Mouse (Mus musculus) stomach, embryonic 14.5 days (tissue): ENCODE results near the gene Wdr77. TPM values are rescaled to one million over a fixed set of nuclear protein-coding genes. Genes with fewer than 3 reads are reported as not detected.
"Not testable (repeated sequence)": the region's sequence is repeated elsewhere in the genome, so short reads cannot be mapped to it uniquely, and the experiment has no call there.

ENCODE experiments used
- ATAC-seq: fragments of 200-750 bp; cut with Nextera tagmentation; 2 replicates; pipeline ENCODE4 v1.8.0; 2017; ENCODE audit warnings: low read depth, moderate TSS enrichment; ENCODE audit not compliant: insufficient number of reproducible peaks, insufficient read depth, low FRiP score
- H3K27ac ChIP-seq: fragments of 300-500 bp; sonication (generic); 2 replicates; pipeline ENCODE4 v1.5.1; 2014; ENCODE audit warnings: mild to moderate bottlenecking, low read length, moderate library complexity, mixed read lengths
- H3K27me3 ChIP-seq: fragments of 300-500 bp; sonication (generic); 2 replicates; pipeline ENCODE4 v1.6.1; 2014; ENCODE audit warnings: low read length, control low read depth, mixed read lengths; ENCODE audit not compliant: control insufficient read depth, insufficient read depth
- H3K36me3 ChIP-seq: fragments of 300-500 bp; sonication (generic); 2 replicates; pipeline ENCODE4 v1.6.1; 2014; ENCODE audit warnings: mild to moderate bottlenecking, control low read depth, low read length, moderate library complexity, mixed read lengths; ENCODE audit not compliant: control insufficient read depth, insufficient read depth
- H3K4me1 ChIP-seq: fragments of 300-500 bp; sonication (generic); 2 replicates; pipeline ENCODE4 v1.6.1; 2014; ENCODE audit warnings: low read length, control low read depth, mixed read lengths; ENCODE audit not compliant: control insufficient read depth, insufficient read depth
- H3K4me2 ChIP-seq: fragments of 300-500 bp; sonication (generic); replicated peaks from 2 replicates; pipeline ENCODE4 v1.6.1; 2014; ENCODE audit warnings: low read depth, low read length, control low read depth
- H3K4me3 ChIP-seq: fragments of 300-500 bp; sonication (generic); 2 replicates; pipeline ENCODE4 v1.5.1; 2014; ENCODE audit warnings: low read depth, low read length, control low read depth
- H3K9ac ChIP-seq: fragments of 300-500 bp; sonication (generic); replicated peaks from 2 replicates; pipeline ENCODE4 v1.6.1; 2014; ENCODE audit warnings: low read depth, mild to moderate bottlenecking, control low read depth, low read length, moderate library complexity, mixed read lengths
- H3K9me3 ChIP-seq: fragments of 300-500 bp; sonication (generic); 2 replicates; pipeline ENCODE4 v1.6.1; 2016; ENCODE audit warnings: low read depth, low read length, control low read depth; ENCODE audit not compliant: control insufficient read depth
- WGBS: fragments of 180-500 bp; shearing (Covaris S2); extraction: QIAGEN DNeasy Blood & Tissue Kit; methylation state at CpG from one replicate; pipeline ENCODE4 v1.1.7; 2014; 5-methylcytosine and 5-hydroxymethylcytosine counted together
- polyA plus RNA-seq: library from polyadenylated mRNA; unstranded; fragments of >200 nt; fragmentation: Nextera tagmentation; extraction: Ambion mirVana; gene quantifications from 2 replicates; pipeline ENCODE4 v1.2.1, GENCODE M21; 2014

Gene Wdr77
- polyA plus RNA-seq = 137 TPM in 2 replicates

- Histone ChIP-seq H3K9me3 (no peaks in the 10 kb centered on the region), H3K27ac (peak within 1 kb of the TSS; percentile 77; the same call in 1 of the 2 replicates), H3K36me3 (peaks cover 36% of the 10 kb centered on the region), H3K4me3 (peak within 1 kb of the TSS; percentile 88), H3K4me1 (peaks cover 19% of the 10 kb centered on the region), H3K27me3 (no peaks in the 10 kb centered on the region), H3K9ac (peak within 1 kb of the TSS; percentile 93), H3K4me2 (peak within 1 kb of the TSS; percentile 91)
- ATAC-seq = peak; percentile 98
- WGBS = under 1% methylated on average over 52 of the region's 52 CpGs
Measured at GRCm38 (mm10) chr3:105958974-105959580, at the start of gene Wdr77. Gene Wdr77, plus strand, starts transcription at chr3:105959369.

GRCm38 (mm10) chr3:105910519-105911190 lies 48.5 kb upstream of the Wdr77 start:
- Histone ChIP-seq H3K27me3 (no peaks in the 10 kb centered on the region), H3K36me3 (no peaks in the 10 kb centered on the region), H3K9ac (no peak overlapping the region), H3K4me2 (no peak overlapping the region), H3K4me1 (no peaks in the 10 kb centered on the region), H3K9me3 (no peaks in the 10 kb centered on the region), H3K4me3 (no peak overlapping the region), H3K27ac (no peak overlapping the region)
- 80% methylated on average over 11 of the region's 11 CpGs for WGBS
- ATAC-seq = no peak

- H3K27ac ChIP-seq = no peak overlapping the region
- H3K27me3 ChIP-seq = no peaks in the 10 kb centered on the region
- no peak overlapping the region for H3K9ac ChIP-seq
- H3K4me3 ChIP-seq = no peak overlapping the region
- no peaks in the 10 kb centered on the region for H3K9me3 ChIP-seq
- WGBS = 51% methylated on average over 9 of the region's 9 CpGs
- H3K4me2 ChIP-seq = no peak overlapping the region
- H3K36me3 ChIP-seq = no peaks in the 10 kb centered on the region
- H3K4me1 ChIP-seq = no peaks in the 10 kb centered on the region
- ATAC-seq = no peak
Measured at GRCm38 (mm10) chr3:105912097-105912880, 46.9 kb upstream of the Wdr77 start.

DNA sequence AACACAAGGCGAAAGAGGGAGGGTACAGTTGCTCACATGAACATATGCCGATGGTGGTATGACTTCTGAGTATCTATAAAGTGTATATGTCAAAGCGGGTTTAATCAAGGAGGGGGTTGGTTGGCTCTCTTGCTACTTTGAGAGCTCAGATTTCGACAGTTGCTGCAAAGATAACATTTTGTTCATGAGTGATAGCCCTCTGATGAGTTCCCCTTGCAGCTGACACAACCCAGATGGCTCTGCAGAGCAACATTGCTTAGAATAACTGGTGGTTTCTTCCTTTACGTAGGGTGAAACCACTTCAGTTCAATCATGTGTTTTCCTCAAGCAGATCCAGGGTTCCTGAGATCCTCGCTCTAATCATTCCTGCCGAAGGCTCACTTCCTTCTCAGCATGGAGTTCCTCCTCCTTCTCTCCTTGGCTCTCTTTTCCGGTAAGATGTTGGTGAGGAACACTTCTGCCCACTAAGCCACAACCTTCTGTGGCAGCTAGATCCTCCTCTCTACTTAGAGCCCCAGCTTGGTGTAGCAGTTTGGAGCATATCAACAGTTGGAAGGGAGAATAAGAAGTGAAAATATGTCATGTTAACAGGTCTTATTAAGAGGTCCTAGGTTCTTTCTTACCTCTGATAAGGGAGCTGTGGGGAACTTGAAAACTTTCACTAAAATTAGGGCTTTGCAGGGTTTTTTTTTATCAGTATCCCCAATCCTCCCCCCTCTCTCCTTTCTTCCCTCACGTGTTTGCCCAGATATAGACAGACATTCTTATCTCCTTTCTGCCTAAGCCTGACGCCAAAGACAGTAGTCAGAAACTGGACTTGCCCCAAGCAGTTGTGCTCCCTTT lies 45.1 kb upstream of the Wdr77 start:
- Histone ChIP-seq H3K4me1 (no peaks in the 10 kb centered on the region), H3K27ac (no peak overlapping the region), H3K36me3 (no peaks in the 10 kb centered on the region), H3K9ac (no peak overlapping the region), H3K4me2 (no peak overlapping the region), H3K9me3 (no peaks in the 10 kb centered on the region), H3K4me3 (no peak overlapping the region), H3K27me3 (no peaks in the 10 kb centered on the region)
- no peak; the same call in 1 of the 2 replicates for ATAC-seq
- 42% methylated on average over 10 of the region's 10 CpGs for WGBS

- no peak for ATAC-seq
- no peaks in the 10 kb centered on the region for H3K36me3 ChIP-seq
- no peak overlapping the region for H3K4me3 ChIP-seq
- H3K4me2 ChIP-seq = no peak overlapping the region
- WGBS = 13% methylated on average over 1 of the region's 1 CpGs
- H3K9ac ChIP-seq = no peak overlapping the region
- H3K27me3 ChIP-seq = no peaks in the 10 kb centered on the region
- H3K9me3 ChIP-seq = no peaks in the 10 kb centered on the region
- H3K4me1 ChIP-seq = no peaks in the 10 kb centered on the region
- no peak overlapping the region for H3K27ac ChIP-seq
Measured at GRCm38 (mm10) chr3:105915281-105915680, 43.9 kb upstream of the Wdr77 start.

GRCm38 (mm10) chr3:105916455-105916854 lies 42.7 kb upstream of the Wdr77 start:
- not testable (repeated sequence) for H3K27me3 ChIP-seq, H3K4me1 ChIP-seq, H3K9me3 ChIP-seq, H3K4me2 ChIP-seq, H3K27ac ChIP-seq, H3K36me3 ChIP-seq, ATAC-seq, H3K4me3 ChIP-seq, H3K9ac ChIP-seq

GRCm38 (mm10) chr3:105917656-105918354 lies 41.4 kb upstream of the Wdr77 start:
- Histone ChIP-seq H3K27ac (no peak overlapping the region), H3K4me3 (no peak overlapping the region), H3K27me3 (no peaks in the 10 kb centered on the region), H3K9ac (no peak overlapping the region), H3K4me1 (no peaks in the 10 kb centered on the region), H3K4me2 (no peak overlapping the region), H3K36me3 (no peaks in the 10 kb centered on the region), H3K9me3 (no peaks in the 10 kb centered on the region)
- ATAC-seq = no peak
- 70% methylated on average over 10 of the region's 10 CpGs for WGBS
